Mouse (Mus musculus): ENCODE measurements at regions not wholly inside any gene's neighbourhood (a gene's known extent, or its start where the extent isn't known, plus 50 kb on each side); places are given as distances from the start of the nearest gene placed in this dataset.
"Not testable (repeated sequence)": the region's sequence is repeated elsewhere in the genome, so short reads cannot be mapped to it uniquely, and the experiment has no call there.

DNA sequence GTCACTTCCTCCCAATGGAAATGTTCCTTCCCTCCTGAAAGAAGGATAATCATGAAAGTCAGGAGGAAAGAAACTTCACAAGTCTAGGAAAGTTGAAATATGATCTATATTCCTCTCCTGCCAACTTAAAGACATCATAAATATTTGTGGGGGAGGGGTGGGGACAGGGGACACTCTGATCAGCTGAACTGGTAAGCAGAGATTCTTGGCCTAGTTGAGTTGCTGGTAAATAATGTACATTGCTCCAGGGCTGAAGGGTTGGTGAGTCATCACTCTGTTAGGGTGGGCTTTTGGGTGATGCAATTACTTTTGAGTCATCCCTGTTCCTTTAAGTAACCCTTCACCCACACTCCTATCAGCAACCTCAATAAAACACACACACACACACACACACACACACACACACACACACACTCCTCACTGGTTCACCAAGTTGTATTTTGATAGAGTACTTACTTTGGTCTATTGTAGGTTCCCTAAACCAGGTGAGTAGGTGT is 56.0 kb downstream of the Ccdc71l start:
- no peak for DNase-seq

DNA sequence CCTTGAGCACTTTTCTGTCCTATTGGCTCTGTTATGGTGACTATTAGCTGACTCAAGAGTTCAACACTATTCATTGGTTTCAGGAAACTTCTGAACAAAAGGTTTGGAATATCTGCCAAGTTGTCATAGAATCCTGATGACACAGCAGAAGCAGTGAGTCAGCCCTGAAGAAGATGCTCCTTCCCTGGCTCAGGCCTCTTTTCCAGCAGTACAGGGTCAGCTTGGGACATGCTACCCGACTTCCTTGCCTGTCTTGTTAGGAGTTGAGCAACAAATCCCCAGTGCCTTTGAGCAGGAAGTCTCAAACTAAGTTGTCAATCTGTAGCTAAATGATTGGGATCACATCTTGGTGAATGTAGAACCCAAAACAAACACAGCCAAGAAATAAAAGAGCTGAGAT is 56.6 kb downstream of the Ccdc71l start:
- DNase-seq = no peak

DNA sequence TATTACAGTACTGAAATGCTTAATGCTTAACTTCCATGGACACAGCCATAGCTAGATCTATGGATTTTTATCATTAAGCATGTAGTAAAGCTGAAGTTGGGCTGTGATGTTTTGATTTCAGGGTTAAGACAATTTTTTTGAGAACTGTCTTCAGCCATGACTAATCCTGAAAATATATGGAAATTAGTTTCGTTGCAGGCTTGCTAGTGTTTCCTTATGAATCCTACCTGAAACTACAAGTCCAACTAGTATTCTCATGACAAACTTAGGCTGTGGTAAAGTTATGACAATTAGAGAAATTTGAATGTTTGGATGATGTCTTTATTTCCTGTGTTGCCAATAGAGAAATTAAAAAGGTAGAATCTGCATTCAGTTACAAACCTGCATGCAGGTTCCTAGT is 59.7 kb downstream of the Ccdc71l start:
- DNase-seq = no peak

DNA sequence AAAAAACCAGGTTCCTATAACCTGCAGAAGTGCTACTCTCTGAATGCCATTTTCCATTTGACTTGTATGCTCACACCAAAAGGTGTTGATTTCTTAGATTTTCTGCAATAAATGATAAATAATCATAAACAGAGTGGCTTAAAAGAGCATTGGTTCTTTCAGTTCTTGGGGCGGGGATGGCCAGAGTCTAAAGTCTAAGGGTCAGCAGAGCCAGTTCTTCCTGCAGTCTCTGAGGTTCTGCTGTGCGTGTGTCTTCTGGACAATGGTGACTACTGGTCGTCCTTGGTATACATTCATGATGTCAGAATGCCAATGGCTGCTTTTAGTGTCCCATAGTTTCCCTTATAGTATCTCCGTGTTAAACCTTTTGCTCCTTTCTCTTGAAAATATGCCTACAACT is 66.3 kb downstream of the Ccdc71l start:
- no peak for DNase-seq

DNA sequence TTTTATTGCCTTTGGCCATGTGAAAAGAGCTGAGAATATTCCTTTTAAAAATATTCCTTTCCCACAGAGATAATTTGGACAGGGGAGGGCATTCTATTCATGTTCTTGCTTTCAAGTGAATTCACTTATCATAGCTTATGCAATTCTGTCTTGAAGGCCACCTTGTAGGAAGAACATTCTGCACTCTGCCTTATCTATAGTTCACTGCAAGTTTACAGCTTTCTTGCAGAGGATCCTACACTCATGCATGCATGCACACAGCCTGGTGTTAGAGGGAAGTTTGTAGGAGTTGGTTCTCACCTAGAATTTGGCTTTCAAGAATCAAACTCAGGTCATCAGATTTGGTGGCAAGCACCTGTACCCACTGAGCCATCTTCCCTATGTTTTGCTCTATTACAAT is 67.4 kb downstream of the Ccdc71l start:
- no peak for DNase-seq

DNA sequence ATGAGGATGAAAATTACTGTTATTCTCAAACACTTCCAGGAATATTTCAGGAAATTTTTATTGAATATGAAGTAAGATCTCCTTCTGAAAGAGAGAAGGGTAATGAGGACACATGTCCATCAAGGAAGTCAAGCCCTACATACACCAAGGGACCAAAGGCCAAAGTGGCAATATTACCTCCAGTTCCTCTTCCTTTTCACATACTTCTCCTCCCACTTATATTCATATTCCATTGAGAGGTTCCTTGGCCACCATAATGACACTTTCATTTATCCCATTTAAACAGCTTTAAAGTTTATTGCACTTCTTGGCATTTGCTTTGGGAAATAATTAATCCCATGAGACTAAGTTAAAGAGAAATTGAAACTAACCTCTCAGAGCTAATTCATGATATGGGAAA is 70.9 kb downstream of the Ccdc71l start:
- no peak for DNase-seq

DNA sequence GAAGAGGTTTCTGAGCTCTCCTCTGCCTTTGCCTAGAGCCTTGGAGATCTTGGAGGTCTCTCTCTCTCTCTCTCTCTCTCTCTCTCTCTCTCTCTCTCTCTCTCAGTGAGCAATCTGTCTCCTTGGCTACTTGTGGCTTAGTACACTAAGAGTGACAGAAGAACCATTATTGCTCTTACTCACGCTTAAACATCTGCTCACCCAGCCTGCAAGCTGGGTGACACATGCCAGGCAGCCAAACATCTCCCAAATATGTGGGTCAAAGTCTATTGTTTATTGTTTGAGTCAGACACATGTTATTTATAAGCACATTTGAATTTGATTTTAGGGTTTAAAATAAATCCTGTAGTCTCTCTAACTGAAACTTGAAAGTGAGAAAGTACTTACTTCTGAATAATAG is 72.7 kb downstream of the Ccdc71l start:
- no peak for DNase-seq

DNA sequence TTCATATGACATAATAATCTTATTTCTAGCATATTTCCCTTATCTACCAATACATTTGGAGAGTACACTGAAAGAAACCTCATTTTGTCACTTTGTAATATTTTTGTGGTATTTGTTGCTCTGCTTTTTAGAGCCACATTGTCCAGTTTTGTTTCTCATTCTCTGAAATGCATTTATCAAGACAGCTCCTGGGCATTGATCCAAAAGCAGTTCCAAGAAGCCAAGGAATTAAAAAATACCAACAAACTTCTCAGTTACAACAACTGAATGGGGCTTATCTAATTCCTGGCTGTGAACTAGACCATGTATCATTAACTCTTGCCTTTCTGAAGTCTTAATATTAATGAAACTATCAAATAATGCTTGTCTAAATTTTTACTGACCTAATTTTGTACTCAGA is 76.3 kb downstream of the Ccdc71l start:
- DNase-seq = peak; percentile 61

DNA sequence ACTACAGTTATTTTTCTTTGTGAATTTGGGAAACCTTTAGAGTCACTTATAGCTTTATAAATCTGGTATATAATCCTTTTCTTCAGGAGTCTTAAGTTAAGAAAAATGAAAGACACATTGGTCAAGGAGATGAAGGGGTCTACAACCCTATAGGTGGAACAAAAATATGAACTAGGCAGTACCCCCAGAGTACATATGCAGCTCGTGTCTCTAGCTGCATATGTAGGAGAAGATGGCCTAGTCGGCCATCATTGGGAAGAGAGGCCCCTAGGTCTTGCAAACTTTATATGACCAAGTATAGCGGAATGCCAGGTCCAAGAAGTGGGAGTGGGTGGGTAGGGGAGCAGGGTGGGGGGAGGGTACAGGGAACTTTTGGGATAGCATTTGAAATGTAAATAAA is 76.7 kb downstream of the Ccdc71l start:
- not testable (repeated sequence) for DNase-seq

DNA sequence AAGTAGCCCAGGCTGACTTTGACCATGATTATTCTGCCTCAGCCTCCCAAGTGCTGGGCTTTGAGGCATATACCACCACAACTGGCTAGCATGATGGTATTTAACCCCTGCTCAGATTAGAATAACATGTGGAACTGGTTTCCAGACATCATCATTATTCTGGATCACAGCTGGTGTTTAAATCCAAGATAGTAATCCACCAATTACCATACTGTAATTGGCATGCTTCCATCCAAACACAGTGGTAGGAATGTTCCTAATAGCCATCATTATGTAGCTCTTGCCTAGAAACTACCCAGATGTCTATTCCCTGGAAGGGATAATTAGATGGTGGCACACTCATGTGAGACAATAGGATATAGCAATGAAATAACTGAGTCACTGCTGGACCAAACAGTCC is 77.4 kb downstream of the Ccdc71l start:
- DNase-seq = no peak

DNA sequence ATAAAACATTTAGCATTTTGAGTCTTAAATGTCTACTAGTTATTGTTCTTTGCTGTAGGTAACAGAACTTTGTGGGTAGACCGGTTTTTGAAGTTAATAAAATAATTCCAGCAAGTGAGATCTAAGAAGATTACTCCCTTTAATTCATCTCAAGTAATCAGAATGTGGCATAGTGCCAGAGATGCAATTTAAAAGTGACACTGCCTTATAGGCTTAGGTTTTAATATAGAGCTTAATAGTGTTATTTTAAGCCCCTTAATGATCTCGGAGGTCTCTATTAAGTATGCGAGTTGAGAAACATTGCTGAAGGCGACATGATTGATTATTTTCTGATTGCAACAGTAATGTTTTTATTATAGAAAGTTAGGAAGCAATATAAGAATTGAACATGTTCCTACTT is 78.3 kb downstream of the Ccdc71l start:
- no peak for DNase-seq

DNA sequence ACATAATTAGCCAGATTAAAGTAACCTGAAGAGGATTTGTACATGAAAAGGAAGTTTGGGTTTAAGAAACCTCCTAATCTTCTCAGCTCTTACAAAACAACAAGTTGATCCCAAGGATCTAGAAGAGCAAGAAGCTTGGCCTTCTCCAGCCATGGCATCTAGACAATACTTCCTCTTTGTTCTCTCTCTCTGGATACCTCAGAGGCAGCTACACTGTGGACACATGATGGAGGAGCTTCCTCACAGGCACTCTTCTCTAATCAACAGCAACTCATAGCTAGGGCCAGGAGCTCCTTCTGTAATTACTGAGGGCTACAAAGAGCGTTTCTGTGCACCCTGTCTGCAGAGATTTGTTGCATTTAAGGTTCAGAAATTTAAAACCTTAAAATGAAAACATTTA is 79.9 kb downstream of the Ccdc71l start:
- DNase-seq = no peak

DNA sequence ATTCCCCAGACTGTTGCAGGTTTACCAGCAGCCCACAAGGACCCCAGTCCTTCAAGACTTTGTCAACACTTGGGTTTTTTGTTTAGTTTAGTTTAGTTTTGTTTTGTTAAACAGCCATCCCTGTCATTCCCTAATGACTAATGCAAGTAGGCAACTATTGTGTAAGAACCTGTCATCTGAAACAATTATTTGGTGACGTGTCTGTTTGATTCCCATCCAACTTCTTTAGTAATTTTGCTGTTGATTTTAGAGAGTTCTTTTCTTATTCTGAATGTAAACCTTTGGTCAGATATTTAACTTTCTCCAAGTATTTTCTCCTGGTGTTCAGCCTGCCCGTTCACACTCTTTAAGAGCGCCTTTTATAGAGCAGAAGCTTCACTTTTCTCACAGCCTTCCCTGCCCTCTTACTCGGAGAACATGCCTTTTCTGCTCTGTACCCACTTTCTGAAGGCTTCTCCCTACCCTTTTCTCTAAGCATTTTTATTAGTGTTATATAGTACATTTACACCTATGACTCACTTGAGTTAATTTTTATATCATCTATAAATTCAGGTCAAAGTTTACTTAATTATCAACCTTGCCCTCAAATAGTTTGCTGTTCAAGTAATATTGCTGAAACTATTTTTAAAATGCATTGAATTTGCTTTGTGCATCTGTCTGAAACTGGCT is 82.0 kb downstream of the Ccdc71l start:
- DNase-seq = no peak

DNA sequence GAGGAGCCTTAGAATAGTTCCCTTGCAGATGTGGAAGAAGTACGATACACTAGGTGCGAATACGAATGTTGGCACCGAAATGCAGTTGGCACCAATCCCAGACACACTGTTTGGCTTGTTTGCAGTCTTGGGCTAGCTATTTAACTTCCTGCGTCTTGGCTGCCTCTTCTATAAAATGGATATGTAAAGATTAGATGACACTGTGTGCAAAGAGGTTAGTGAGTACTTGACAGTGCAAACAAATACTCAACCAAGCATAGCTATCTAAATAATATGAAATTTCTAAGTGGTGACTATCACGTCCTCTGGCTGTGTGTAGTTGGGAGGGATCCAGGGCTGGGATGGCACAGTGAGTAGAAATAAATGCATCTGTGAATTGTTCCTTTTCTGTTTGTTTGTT is 86.9 kb downstream of the Ccdc71l start:
- DNase-seq = peak; percentile 70

DNA sequence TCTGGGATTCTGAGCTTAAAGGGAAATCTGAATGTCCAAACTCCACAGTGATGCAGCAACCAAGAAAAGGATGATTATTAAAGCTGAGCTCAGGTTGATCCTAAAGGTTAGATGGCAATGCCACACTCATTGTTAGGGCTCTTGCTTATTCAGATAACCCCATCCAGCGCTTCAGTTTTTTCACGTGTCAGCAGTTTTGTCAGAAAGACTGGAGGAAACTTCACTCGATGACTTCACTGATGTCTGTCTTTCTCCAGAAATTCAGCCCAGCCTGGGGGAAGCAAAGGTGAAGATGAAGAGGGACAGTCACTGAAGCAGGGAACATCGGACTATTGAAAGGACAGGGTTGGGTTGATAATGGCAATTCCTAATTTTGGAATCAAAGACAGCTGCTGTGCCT is 91.4 kb downstream of the Ccdc71l start:
- DNase-seq = no peak

DNA sequence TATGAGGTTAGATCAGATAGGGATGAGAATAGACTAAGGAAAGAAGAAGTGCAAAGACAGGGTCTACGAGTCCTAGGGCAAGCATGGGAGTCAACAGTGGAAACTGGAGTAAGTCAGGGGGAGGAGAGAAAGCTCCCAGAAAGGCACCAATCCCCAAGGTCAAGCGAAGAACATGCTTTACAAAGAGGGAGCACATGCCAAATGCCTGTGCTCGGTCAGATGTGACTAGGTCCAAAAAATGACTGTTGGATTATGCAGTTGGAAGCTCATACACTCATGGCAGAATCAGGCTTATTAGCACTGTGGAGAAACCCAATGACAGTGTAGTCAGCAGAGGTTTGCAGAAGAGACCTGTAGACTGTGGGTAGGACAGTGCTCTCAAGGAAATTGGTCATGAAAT is 100.9 kb downstream of the Ccdc71l start:
- DNase-seq = no peak

DNA sequence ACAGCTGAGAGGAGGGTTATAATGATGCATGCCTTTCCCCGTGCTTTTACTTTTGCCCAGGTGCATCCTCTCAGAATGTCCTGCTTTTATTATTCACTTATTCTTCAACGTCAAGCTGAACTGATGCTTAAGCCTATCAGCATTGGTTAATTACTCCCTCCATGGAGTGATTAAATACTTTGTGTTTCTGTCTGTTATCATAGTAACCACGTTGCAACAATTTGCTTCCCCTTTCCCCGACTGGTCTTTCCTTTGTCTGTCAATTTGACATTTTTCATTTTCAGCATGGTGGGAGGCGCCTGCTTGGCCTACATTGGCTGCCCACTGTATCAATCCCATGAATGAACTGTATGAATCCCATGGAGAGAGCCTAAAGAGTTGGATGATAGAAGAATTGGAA is 101.8 kb downstream of the Ccdc71l start:
- no peak for DNase-seq

DNA sequence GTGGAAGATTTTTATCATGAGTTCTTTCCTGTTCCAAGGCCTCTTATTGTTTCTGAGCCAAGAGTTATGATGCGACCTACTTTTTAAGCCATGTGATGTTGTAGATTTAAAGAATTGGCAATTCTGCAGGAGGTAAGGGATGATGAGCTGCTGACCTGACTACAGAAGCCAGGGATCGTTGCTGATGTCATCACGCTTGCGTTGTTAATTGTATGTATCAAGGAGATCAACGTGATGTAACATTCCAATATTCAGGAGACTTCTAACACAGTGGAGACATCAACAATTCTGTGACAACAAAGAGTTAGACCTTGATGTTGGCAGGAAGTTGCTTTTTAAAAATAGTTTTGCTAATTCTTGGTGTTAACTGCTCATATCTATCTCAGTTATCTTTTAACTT is 102.5 kb downstream of the Ccdc71l start:
- DNase-seq = no peak

DNA sequence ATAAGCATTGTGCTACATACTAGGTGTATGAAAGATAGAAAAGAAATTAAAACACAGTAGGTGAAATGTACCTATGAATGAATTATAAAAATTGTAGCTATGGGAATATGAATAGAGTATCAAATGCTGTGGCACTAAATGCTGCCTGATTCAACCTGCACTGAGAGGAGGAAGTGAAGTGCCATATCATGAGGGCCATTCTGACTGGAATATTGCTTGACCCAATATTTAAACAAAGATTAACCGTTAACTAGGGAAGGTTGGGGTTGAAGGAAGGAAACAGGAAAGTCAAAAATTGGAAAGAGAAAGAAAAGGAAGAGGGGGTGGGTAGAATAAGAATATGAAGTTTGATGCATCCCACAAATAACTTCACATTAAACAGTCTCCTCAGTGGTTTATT is 103.8 kb downstream of the Ccdc71l start:
- DNase-seq = no peak

DNA sequence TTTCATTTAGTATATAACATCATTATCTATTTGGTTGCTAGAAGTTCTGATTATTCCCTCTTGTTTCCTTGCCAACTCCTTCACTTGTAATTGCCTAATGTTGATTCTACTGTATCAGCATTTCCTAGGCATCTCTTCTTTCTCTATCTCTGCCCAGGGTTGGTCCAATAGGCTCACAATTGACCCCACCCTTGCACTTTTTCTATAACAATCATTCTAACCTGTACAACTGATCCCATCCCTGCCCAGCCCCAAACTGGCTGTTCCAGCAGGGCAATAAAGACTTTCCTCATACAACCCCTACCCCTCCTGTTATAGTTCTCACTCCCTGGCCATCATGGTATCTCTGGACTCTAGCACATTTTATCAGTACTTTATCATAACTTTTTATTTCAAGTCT is 104.3 kb downstream of the Ccdc71l start:
- no peak for DNase-seq

DNA sequence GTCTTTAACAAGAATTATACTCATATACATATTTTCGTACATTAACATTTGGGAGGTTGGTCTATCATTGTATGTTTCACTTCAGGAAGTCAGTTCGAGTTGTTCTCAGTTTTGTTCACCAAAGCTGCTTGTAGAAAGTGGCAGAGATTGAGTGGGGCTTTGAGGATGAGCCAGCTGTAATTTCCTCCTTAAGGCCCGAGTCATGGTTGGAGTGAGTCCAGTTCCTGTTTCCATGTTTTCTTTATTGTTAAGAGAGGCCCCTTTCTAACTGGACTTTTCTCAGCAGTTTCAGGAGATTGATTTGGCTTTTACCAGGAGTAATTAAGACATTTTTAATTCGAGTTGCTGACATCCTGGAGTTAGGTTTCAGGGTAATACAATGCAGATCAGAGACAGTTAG is 107.7 kb downstream of the Ccdc71l start:
- DNase-seq = peak; percentile 34

DNA sequence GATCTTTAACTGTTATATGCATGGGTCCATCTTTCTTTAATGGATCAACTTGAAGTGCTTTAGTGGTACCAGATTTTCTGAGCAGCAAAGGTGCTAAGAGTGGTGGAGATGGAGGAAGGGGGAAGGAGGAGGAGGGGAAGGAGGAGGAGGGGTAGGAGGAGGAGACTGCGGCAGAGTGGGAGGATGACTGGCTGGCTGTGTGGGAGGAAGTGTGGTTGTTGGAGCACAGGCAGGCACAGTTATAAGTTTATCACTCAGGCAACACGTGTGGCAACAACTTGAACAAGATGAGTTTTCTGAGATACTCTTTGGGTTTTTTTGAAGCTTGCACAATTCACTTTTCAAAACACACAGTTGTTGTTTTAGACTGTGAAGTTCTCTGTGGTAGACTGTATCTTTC is 108.2 kb downstream of the Ccdc71l start:
- DNase-seq = peak; percentile 6

DNA sequence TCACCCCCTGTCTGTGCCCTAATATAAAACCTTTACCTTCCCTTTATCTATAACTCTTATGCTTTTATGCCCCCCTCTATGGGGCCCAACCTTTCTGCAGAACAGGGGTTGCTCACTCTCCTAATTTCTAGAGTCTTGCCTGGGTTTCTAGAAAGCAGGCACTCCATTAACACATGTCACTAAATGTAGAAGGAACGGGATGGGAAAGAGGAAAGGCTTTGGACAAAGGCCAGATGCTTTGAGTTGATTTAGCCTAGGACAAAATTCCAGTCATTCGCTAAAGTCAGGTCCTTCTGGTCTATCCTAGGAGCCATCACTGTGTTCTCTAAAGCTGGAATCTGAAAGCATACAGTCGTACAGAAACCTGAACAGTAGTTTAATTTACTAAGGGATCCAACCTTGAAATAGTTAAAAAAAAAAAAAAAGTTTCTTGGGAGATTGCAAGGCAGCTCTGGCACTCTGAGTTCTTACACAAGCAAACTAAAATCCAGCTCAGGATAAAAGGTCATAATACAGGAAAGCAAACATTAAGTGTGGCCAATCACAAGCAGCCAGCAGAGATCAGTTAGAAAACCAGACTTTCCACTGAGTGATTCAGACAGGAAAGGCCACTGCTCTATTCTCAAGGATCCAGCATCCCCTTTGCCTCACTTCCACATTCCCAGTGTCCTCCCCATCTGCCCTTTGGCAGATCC is 109.5 kb downstream of the Ccdc71l start:
- DNase-seq = peak; percentile 16

DNA sequence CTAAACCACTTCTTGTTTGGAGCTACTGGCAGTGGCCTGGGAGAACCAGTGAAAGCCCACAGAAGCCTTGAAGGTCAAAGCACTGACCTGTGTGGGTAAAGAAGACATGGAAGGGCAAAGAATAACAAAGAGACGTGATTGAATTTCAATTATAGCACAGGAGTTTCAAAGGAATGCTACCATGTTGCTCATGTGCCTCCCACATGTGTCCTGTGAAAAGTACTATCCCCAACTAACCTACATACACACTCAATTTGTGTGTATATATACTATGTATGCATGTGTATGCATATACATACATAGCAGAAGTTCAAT is 110.0 kb downstream of the Ccdc71l start:
- no peak for DNase-seq
